Mouse (Mus musculus) gonadal fat pad, adult 2 months (tissue): ENCODE measurements around the gene Pskh1. TPM values are rescaled to one million over a fixed set of nuclear protein-coding genes. Genes with fewer than 3 reads are reported as not detected.
A peak's percentile ranks its signal among the peaks of the same experiment; 100 is the strongest.

Source experiments
- DNase-seq: peaks from one replicate; pipeline ENCODE4 v3.0.0-alpha.2; 2012; ENCODE audit warnings: low read depth
- polyA plus RNA-seq: library from polyadenylated mRNA; depleted of rRNA; stranded (reverse); fragments of >200 nt; gene quantifications from 2 replicates; pipeline ENCODE4 v1.2.3, GENCODE M21; 2012; rRNA removed

Pskh1 gene
- polyA plus RNA-seq, 1 experiment = 51.9 TPM

GRCm38 (mm10) chr8:105957813-105958212 is 57.6 kb downstream of the Pskh1 start:
- DNase-seq = no peak

DNA sequence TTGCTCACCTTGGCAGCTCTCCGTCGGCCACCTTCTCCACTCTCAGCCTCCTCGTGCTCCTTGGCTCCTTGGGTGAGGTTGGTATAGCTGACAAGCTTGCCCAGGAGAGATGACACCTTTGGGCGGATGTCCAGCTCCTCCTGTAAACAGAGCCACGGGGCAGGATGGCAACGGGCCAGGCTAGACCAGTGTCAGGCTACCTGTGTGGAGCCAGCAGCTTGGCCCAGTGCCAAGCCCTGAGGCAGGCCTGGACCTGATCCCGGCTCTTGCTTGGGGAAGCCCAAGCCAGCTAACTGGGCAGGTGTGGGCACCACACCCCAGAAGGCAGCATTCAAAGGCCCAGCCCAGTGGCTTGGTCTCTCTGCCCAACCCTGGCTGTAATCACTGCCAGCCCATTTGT is 59.1 kb downstream of the Pskh1 start:
- peak; percentile 79 for DNase-seq

- DNase-seq = no peak
These were observed 60.9 kb downstream of the Pskh1 start for GRCm38 (mm10) chr8:105961101-105961500.

DNA sequence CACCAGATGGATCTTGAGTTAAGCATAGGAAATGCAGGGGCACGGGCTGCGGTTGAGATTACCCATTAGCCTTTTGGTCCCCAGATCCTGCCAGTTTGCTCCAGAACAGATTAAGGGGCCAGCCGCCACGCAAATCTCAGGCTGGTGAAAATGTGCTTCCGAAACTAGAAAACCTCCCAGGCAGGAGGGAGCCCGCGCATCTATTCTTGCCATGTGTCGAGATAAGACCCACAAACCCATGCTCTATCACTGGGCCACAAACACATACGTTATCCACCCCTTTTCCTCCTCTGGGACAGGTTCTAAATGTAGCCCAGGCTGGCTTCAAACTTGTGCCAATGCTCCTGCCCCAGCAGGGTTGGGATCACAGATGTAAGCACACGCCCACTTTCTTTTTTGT is 61.3 kb downstream of the Pskh1 start:
- no peak for DNase-seq

GRCm38 (mm10) chr8:105964506-105965265 is 64.4 kb downstream of the Pskh1 start:
- DNase-seq = no peak

DNA sequence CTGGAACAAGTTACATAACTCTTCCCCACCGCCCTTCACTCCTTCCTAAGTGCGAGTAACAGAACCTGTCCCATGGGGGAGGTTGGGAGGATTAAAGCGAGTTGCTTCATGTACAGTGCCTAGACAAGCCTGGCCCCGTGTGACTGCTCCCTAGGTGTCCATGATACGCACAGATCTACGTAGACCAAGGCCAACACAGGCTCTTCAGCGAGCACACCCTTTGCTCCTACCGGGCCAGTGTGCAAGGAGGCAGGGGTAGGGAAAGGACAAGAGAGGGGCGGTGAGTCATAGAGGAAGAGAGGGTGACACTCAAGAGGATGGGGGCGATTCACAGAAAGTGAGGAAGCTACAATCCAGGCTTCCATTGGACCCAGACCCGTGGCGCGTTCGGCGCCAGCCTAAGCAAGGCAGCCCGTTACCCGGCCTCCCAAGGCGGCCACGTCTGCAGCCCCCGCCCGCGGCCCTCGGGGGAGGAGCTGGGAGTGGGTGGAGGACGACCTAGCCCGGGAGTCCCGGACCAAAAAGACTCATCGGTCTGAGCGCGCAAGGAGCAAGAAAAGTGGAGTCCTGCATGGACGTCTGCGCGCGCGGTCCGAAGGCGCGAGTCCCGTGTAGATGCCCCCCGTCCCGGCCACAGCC is 65.1 kb downstream of the Pskh1 start:
- no peak for DNase-seq

DNA sequence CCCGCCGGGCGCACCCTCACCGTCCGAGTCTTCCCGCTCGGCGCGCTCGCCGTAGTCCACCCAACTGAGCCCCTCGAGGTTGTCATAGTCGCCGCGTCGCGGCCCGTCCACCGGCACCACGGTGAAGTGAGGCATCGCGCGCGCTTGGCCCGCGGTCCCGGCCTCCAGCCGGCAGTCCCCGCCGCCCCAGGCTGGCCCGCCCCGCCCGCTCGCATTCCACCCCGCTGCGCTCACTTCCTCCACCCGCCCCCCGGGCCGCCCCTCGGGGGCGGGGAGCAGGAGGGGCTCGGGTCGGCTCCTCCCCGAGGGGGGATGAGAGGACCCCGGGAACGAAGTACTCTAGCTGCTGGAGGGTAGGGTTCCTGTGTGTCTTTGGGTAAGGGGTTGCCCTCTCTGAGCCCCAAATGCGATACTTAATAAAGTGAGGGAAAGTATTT is 65.7 kb downstream of the Pskh1 start, which contains the start of gene Slc12a4:
Gene Slc12a4 (minus strand): TSS at position 193 of the 437 bp plus-strand sequence.
- no peak for DNase-seq

DNA sequence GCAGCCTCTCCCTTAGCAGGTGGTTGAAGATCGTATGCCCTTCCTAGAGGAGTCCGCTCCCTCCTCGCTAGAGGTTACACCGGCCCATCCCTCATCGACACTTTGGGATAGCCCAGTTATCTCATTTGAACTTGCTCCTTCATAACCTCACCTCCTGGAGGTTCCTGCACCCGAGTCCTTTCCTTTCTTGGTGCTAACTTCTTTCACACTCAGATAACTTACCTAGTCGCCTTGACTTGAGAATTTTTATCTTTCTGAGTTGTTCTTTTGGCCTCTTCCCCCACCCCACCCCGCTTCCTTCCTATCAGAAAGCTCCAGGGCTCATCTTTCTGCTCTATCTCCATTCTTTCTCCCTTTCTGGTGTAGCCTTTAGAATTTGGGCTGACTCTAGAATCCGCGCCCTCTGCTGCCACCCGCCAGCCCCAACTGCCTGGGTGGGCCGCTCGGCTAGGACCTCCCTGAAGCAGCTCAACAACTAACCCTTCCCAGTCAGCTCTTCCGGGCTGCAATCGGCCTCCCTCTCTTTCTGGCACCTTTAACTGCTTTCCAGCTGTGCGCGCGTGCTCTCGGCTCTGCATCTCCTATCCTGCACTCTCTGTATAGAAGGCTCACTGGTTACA is 66.6 kb downstream of the Pskh1 start:
- no peak for DNase-seq

DNA sequence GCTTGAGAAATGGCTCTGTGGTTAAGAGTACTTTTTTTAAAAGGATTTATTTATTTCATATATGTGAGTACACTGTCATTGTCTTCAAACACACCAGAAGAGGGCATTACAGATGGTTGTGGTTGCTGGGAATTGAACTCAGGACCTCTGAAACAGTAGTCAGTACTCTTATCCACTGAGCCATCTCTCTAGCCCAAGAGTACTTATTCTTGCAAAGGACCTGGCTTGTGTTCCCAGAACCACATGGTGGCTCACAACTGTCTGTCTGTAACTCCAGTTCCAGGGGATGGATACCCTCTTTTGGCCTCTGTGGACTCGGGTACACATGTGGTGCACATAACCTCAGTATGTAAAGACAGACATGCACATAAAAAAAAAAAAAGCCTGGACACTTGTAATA is 69.1 kb downstream of the Pskh1 start:
- DNase-seq = no peak

DNA sequence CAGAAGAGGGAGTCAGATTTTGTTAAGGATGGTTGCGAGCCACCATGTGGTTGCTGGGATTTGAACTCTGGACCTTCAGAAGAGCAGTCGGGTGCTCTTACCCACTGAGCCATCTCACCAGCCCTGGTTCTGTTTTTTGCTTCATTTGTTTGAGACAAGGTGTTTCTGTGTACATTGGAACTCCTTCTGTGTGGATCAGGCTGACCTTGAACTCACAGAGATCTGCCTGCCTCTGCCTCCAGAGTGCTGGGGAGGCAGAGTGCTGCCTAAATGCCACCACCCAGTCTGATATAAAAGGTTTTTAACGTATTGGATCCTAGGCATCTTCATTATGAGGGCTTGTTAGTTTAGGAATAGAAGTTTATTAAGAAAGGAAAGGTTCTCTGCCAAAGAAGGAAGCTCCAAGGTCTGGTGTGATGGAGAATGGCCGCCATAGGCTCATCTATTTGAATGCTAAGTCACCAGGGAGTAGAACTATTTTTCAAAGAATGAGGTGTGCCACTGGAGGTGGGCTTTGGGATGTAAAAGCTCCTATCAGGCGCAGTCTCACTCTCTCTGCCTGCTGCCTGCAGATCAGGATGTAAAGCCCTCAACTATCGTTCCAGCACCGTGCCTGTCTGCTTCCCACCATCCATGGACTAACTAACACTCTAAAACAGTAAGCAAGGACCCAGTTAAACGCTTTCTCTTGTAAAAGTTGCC is 70.9 kb downstream of the Pskh1 start:
- DNase-seq = no peak

DNA sequence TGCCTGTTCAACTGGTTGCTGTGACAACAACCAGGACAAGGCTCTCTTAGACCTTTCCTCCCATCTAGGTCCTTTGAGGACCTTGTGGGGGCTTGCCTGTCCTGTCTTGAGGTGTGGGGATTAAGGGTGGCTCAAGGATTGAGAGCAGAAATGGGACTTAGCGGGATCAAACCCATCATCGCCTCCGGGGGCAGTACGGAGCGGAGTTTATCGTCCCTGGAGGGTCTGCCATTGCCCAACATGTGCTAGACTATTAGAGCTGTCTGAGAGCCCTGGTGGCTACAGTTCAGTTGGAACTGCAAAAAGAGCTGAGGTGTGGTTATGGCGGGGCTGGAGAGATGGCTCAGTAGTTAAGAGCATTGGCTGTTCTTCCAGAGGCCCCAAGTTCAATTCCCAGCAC is 75.1 kb downstream of the Pskh1 start:
- DNase-seq = no peak

GRCm38 (mm10) chr8:105979325-105979724 is 79.1 kb downstream of the Pskh1 start, which contains the start of gene Dpep3:
Gene Dpep3, minus strand, starts transcription at chr8:105979429.
- no peak for DNase-seq

DNA sequence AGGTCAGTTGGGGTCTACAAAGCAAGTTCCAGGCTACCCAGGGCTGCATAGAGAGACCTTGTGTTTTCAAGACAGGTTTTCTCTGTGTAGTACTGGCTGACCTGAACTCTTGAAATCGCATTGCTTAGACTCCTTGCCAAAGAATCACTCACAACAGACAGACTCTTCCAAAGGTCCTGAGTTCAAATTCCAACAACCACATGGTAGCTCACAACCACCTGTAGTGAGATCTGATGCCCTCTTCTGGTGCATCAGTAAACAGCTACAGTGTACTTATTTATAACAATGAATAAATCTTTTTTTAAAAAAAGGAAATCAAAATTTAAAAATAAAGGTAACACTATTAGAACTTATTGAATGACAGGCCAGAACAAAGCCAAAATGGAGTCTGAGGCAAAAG is 80.9 kb downstream of the Pskh1 start:
- DNase-seq = no peak

Other genes with a start within 250 kb of the Pskh1 start
- 0.60 and 0.81 TPM in 2 replicates for gene Carmil2, start 214.2 kb upstream of the Pskh1 start, polyA plus RNA-seq
- 31.7 and 35.4 TPM in 2 replicates for gene Acd, start 199.3 kb upstream of the Pskh1 start, polyA plus RNA-seq
- gene Pard6a, start 199.3 kb upstream of the Pskh1 start, polyA plus RNA-seq = 23.5 and 24.1 TPM in 2 replicates
- gene 4933405L10Rik, start 192.8 kb upstream of the Pskh1 start, polyA plus RNA-seq = 0.15 TPM in 1 of 2 replicates, not detected in the other
- gene Enkd1, start 192.2 kb upstream of the Pskh1 start, polyA plus RNA-seq = 5.8 and 8.4 TPM in 2 replicates
- gene Gfod2, start 141.8 kb upstream of the Pskh1 start, polyA plus RNA-seq = 5.3 and 6.7 TPM in 2 replicates
- gene Ranbp10, start 73.1 kb upstream of the Pskh1 start, polyA plus RNA-seq = 20.0 and 20.4 TPM in 2 replicates
- gene Tsnaxip1, start 72.7 kb upstream of the Pskh1 start, polyA plus RNA-seq = 1.1 and 1.2 TPM in 2 replicates
- 18.9 and 23.0 TPM in 2 replicates for gene Cenpt, start 47.2 kb upstream of the Pskh1 start, polyA plus RNA-seq
- gene Thap11, start 45.3 kb upstream of the Pskh1 start, polyA plus RNA-seq = 44.3 and 46.8 TPM in 2 replicates
- gene Nutf2, start 39.9 kb upstream of the Pskh1 start, polyA plus RNA-seq = 23.5 and 25.7 TPM in 2 replicates
- 54.3 and 63.5 TPM in 2 replicates for gene Edc4, start 19.6 kb upstream of the Pskh1 start, polyA plus RNA-seq
- gene Nrn1l, start 6.9 kb upstream of the Pskh1 start, polyA plus RNA-seq = 1.4 and 1.7 TPM in 2 replicates
- 1.5 and 7.4 TPM in 2 replicates for gene Ctrl, start 33.4 kb downstream of the Pskh1 start, polyA plus RNA-seq
- gene Psmb10, start 38.0 kb downstream of the Pskh1 start, polyA plus RNA-seq = 69.8 and 91.4 TPM in 2 replicates
- gene Lcat, start 42.9 kb downstream of the Pskh1 start, polyA plus RNA-seq = 2.3 and 2.6 TPM in 2 replicates
- gene Slc12a4, start 65.7 kb downstream of the Pskh1 start, polyA plus RNA-seq = 46.8 and 56.3 TPM in 2 replicates
- 0.92 and 1.7 TPM in 2 replicates for gene Dpep3, start 79.0 kb downstream of the Pskh1 start, polyA plus RNA-seq
- 14.5 and 14.6 TPM in 2 replicates for gene Dus2, start 90.9 kb downstream of the Pskh1 start, polyA plus RNA-seq
- not detected in 2 replicates for gene Dpep2nb, start 105.5 kb downstream of the Pskh1 start, polyA plus RNA-seq
- gene Ddx28, start 111.4 kb downstream of the Pskh1 start, polyA plus RNA-seq = 8.9 and 9.9 TPM in 2 replicates
- gene Nfatc3, start 158.4 kb downstream of the Pskh1 start, polyA plus RNA-seq = 23.5 and 26.6 TPM in 2 replicates
- 59.5 and 80.6 TPM in 2 replicates for gene Esrp2, start 236.5 kb downstream of the Pskh1 start, polyA plus RNA-seq
- gene Pla2g15, start 250.0 kb downstream of the Pskh1 start, polyA plus RNA-seq = 21.4 and 23.4 TPM in 2 replicates